Mouse (Mus musculus): ENCODE results near the gene Sft2d2. TPM values are rescaled to one million over a fixed set of nuclear protein-coding genes. Genes with fewer than 3 reads are reported as not detected.

The Sft2d2 gene
- polyA plus RNA-seq, 1 experiment from 2014 or later, result 6.3 TPM

DNA sequence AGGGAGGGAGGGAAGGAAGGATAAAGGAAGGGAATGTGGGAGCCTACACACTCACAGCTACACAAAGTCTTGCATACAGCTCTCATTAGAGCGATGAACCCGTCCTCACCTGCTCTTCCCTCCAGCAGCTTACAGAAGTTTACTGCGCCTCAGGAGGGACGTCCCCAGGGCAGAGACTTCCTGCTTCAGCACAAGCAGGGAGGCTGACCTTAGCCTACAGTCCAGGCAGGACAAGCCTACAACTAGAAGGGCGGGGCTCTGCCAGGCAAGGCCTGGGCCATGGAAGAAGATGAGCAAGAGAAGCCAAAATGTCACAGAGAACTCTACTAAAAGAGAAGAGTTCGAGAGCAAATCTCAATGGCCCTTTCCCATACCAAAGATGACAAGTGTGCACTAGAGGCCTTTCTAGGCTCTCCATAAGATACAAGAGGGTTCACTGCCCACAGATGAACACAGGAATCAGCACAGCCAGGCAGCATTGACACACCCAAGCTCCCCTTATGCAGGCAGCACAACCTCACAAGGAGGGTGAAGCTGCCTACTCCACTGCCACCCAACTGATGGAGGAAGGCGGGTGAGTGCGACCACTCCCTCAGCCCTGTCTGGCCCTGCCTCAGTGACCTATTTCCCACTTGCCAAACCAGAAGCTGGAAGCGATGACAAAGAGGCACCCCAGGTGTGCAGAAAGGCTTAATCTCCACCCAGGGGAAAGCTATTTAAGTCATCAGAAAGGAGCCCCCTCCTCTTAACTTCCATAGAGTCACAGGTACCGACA is 5.2 kb downstream of the Sft2d2 start:
- Histone ChIP-seq H3K4me1 (replicated peaks) (peaks cover 20% of the 10 kb centered on the region), H3K4me3 (replicated peaks) (no peak overlapping the region), H3K4me2 (replicated peaks) (no peak overlapping the region), H3K9ac (replicated peaks) (no peak overlapping the region), H3K9me3 (no peaks in the 10 kb centered on the region), H3K36me3 (no peaks in the 10 kb centered on the region), H3K27ac (no peak overlapping the region), H3K27me3 (peaks cover 8% of the 10 kb centered on the region)
- no peak for ATAC-seq
- 79% methylated on average over 10 of the region's 10 CpGs for WGBS

DNA sequence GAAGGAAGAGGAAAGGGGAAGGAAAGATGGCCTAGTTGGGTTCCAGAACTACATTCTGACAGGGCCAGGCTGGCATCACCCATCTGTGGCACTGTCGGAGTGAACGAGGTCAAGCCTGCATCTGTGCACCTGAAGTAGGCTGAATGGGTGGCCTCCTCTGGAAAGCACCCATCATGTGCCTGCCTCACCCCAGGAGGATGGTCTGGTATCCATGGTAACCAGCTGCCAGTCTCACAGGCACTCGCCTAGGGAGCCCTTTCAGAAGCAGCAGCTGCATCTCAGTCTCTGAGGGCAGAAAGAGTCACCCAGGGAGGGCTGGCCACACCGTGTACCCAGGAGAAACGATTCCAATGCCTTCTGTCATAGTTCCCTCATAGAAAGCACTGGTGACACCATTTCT is 6.9 kb downstream of the Sft2d2 start:
- H3K4me1 ChIP-seq (replicated peaks), result peaks cover 11% of the 10 kb centered on the region
- H3K9me3 ChIP-seq, result no peaks in the 10 kb centered on the region
- H3K36me3 ChIP-seq, result no peaks in the 10 kb centered on the region
- H3K4me2 ChIP-seq (replicated peaks), result no peak overlapping the region
- 39% methylated on average over 5 of the region's 5 CpGs for WGBS
- H3K27me3 ChIP-seq, result no peaks in the 10 kb centered on the region
- peak; percentile 60 for ATAC-seq
- H3K9ac ChIP-seq (replicated peaks), result no peak overlapping the region
- no peak overlapping the region for H3K4me3 ChIP-seq (replicated peaks)
- H3K27ac ChIP-seq, result no peak overlapping the region

DNA sequence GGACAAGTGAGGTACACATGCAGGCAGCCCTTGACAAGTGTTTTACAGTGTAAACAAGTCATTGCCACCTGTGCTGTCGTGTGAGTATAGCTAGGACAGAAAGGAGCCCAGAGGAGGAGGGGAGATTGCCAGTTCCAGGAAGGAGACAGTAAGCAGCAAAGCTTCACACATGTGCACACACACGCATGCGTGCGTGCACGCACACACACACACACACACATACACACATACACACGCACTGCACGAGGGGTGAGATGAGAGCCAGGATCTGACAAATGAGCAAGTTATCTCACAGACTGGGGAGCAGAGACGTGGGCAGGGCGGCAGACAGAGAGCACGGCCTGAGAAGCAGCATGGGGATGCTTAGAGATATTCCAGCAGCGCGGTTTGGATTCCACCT is 7.7 kb downstream of the Sft2d2 start:
- ATAC-seq, result peak; percentile 24
- H3K9me3 ChIP-seq, result no peaks in the 10 kb centered on the region
- no peaks in the 10 kb centered on the region for H3K36me3 ChIP-seq
- H3K4me3 ChIP-seq (replicated peaks), result no peak overlapping the region
- 80% methylated on average over 12 of the region's 12 CpGs for WGBS
- H3K4me1 ChIP-seq (replicated peaks), result peaks cover 11% of the 10 kb centered on the region
- H3K27ac ChIP-seq, result no peak overlapping the region
- H3K9ac ChIP-seq (replicated peaks), result no peak overlapping the region
- no peaks in the 10 kb centered on the region for H3K27me3 ChIP-seq
- no peak overlapping the region for H3K4me2 ChIP-seq (replicated peaks)

GRCm38 (mm10) chr1:165185116-165185515 is 9.1 kb downstream of the Sft2d2 start:
- no peaks in the 10 kb centered on the region for H3K9me3 ChIP-seq
- ATAC-seq, result no peak
- H3K4me3 ChIP-seq (replicated peaks), result no peak overlapping the region
- H3K27me3 ChIP-seq, result no peaks in the 10 kb centered on the region
- 72% methylated on average over 7 of the region's 7 CpGs for WGBS
- H3K9ac ChIP-seq (replicated peaks), result no peak overlapping the region
- peaks cover 11% of the 10 kb centered on the region for H3K4me1 ChIP-seq (replicated peaks)
- no peak overlapping the region for H3K4me2 ChIP-seq (replicated peaks)
- H3K27ac ChIP-seq, result no peak overlapping the region
- H3K36me3 ChIP-seq, result no peaks in the 10 kb centered on the region

- Histone ChIP-seq H3K4me3 (replicated peaks) (no peak overlapping the region), H3K27me3 (no peaks in the 10 kb centered on the region), H3K27ac (no peak overlapping the region), H3K4me1 (replicated peaks) (peaks cover 11% of the 10 kb centered on the region), H3K9ac (replicated peaks) (no peak overlapping the region), H3K9me3 (no peaks in the 10 kb centered on the region), H3K4me2 (replicated peaks) (no peak overlapping the region), H3K36me3 (no peaks in the 10 kb centered on the region)
- ATAC-seq, result no peak
- 89% methylated on average over 3 of the region's 3 CpGs for WGBS
Observed at GRCm38 (mm10) chr1:165184178-165184577, 10.1 kb downstream of the Sft2d2 start.

DNA sequence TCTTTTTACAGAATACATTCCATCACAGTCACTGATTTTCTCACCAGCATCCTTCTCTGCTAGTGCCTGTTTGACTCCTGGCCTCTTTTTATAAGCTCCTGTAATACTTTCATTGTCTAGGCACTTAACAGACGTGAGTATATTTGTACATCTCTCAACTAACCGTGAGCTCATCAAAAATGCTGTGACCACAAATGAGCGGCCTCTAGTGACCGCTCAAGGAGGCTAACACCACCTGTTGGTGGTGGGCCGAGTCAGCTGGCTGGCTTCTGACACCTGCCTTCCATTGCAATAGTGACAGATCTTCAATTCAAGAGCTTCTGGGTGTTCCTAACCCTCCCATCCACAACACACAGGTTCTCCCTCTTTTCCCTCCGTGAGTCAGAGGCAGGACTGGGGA is 10.8 kb downstream of the Sft2d2 start:
- H3K27ac ChIP-seq, result no peak overlapping the region
- no peaks in the 10 kb centered on the region for H3K9me3 ChIP-seq
- WGBS, result 76% methylated on average over 6 of the region's 6 CpGs
- H3K4me1 ChIP-seq (replicated peaks), result peaks cover 11% of the 10 kb centered on the region
- H3K4me2 ChIP-seq (replicated peaks), result no peak overlapping the region
- H3K36me3 ChIP-seq, result no peaks in the 10 kb centered on the region
- ATAC-seq, result no peak
- H3K27me3 ChIP-seq, result no peaks in the 10 kb centered on the region
- no peak overlapping the region for H3K4me3 ChIP-seq (replicated peaks)
- no peak overlapping the region for H3K9ac ChIP-seq (replicated peaks)

GRCm38 (mm10) chr1:165179321-165179720 is 14.9 kb downstream of the Sft2d2 start:
- H3K9me3 ChIP-seq, result no peaks in the 10 kb centered on the region
- no peaks in the 10 kb centered on the region for H3K27me3 ChIP-seq
- no peaks in the 10 kb centered on the region for H3K4me1 ChIP-seq (replicated peaks)
- H3K27ac ChIP-seq, result no peak overlapping the region
- no peaks in the 10 kb centered on the region for H3K36me3 ChIP-seq
- H3K9ac ChIP-seq (replicated peaks), result no peak overlapping the region
- no peak for ATAC-seq
- WGBS, result 90% methylated on average over 5 of the region's 5 CpGs
- no peak overlapping the region for H3K4me3 ChIP-seq (replicated peaks)
- no peak overlapping the region for H3K4me2 ChIP-seq (replicated peaks)

- H3K4me3 ChIP-seq (replicated peaks), result no peak overlapping the region
- no peaks in the 10 kb centered on the region for H3K36me3 ChIP-seq
- H3K27ac ChIP-seq, result no peak overlapping the region
- no peak for ATAC-seq
- H3K27me3 ChIP-seq, result no peaks in the 10 kb centered on the region
- no peaks in the 10 kb centered on the region for H3K4me1 ChIP-seq (replicated peaks)
- no peak overlapping the region for H3K4me2 ChIP-seq (replicated peaks)
- no peaks in the 10 kb centered on the region for H3K9me3 ChIP-seq
- H3K9ac ChIP-seq (replicated peaks), result no peak overlapping the region
- 81% methylated on average over 6 of the region's 6 CpGs for WGBS
Observed at GRCm38 (mm10) chr1:165178075-165178474, 16.2 kb downstream of the Sft2d2 start.

DNA sequence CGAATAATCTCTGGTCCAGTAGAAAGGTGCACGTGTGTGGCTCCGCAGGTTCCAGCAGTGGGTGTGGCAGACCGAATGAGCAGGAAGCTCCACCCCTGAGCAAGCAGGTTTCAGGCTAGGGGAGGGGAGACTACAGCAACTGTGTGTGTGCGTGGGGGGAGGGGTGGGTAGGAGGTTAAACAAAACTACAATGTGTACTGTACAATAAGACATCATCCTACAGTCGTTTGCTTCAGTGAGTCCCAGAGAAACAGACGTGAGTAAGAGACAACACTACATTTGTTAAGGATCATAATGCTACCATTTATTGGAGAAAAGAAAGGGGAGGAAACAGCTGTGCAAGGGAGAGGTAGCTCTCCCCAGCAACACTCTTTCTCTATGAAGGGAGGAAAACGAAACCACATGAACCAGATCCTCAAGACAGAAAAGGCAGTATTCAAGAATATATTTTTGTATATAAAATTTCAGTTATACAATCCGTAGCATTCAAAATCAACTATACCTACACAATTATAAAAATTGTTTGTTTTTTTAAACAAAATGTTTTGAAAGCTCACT is 20.1 kb downstream of the Sft2d2 start:
- WGBS, result 66% methylated on average over 8 of the region's 9 CpGs
- ATAC-seq, result no peak

GRCm38 (mm10) chr1:165171277-165171676 is 23.0 kb downstream of the Sft2d2 start:
- H3K4me1 ChIP-seq (replicated peaks), result no peaks in the 10 kb centered on the region
- no peak overlapping the region for H3K9ac ChIP-seq (replicated peaks)
- H3K27me3 ChIP-seq, result no peaks in the 10 kb centered on the region
- H3K36me3 ChIP-seq, result no peaks in the 10 kb centered on the region
- no peak overlapping the region for H3K27ac ChIP-seq
- WGBS, result 83% methylated on average over 8 of the region's 8 CpGs
- H3K9me3 ChIP-seq, result no peaks in the 10 kb centered on the region
- ATAC-seq, result no peak
- no peak overlapping the region for H3K4me3 ChIP-seq (replicated peaks)
- H3K4me2 ChIP-seq (replicated peaks), result no peak overlapping the region

More for the DNA sequence above, 20.1 kb downstream of the Sft2d2 start:
- no peaks in the 10 kb centered on the region for H3K9me3 ChIP-seq
- H3K4me1 ChIP-seq (replicated peaks), result no peaks in the 10 kb centered on the region
- no peak overlapping the region for H3K27ac ChIP-seq
- no peaks in the 10 kb centered on the region for H3K27me3 ChIP-seq
- no peak overlapping the region for H3K4me3 ChIP-seq (replicated peaks)
- no peaks in the 10 kb centered on the region for H3K36me3 ChIP-seq
- no peak overlapping the region for H3K9ac ChIP-seq (replicated peaks)
- H3K4me2 ChIP-seq (replicated peaks), result no peak overlapping the region

DNA sequence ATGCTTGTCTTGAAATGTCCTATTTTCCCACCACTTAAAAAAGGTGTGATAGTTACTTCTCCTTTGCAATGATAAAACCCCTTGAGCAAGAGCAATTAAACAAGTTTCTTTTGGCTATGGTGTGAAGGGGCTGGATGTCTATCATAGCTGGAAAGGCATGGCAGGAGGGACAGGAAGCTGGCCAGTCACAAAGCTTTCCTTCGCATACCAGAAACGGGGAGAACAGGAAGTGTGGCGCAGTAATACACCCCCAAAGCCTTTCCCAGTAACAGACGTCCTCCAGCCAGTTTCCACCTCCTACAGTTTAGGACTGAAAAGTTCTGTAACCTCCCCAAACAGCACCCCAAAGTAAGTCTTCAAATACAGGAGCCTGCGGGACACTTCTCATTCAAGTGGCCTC is 24.1 kb downstream of the Sft2d2 start:
- no peak for ATAC-seq
- no peak overlapping the region for H3K4me3 ChIP-seq (replicated peaks)
- no peaks in the 10 kb centered on the region for H3K9me3 ChIP-seq
- WGBS, result 79% methylated on average over 5 of the region's 5 CpGs
- no peaks in the 10 kb centered on the region for H3K27me3 ChIP-seq
- no peak overlapping the region for H3K4me2 ChIP-seq (replicated peaks)
- H3K36me3 ChIP-seq, result no peaks in the 10 kb centered on the region
- no peak overlapping the region for H3K27ac ChIP-seq
- H3K4me1 ChIP-seq (replicated peaks), result no peaks in the 10 kb centered on the region
- no peak overlapping the region for H3K9ac ChIP-seq (replicated peaks)

DNA sequence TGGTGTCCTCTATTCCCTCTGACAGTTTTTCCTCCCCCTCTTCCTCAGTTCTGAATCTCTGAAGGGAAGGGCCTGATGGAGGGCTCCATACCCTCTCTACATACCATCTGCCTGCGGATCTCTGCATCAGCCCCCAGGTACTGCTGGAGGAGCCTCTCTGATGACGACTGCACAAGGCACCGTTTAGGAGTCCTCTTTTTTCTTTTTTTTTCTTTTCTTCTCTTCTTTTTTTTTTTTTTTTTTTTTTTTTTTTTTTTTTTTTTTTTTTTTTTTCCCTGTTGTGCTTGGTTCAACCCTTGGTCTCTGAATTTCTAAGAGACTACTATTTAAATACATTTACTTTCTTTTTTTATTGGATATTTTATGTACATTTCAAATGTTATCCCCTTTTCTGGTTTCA is 24.8 kb downstream of the Sft2d2 start:
- H3K9ac ChIP-seq (replicated peaks), result no peak overlapping the region
- no peaks in the 10 kb centered on the region for H3K4me1 ChIP-seq (replicated peaks)
- no peaks in the 10 kb centered on the region for H3K27me3 ChIP-seq
- no peak for ATAC-seq
- no peaks in the 10 kb centered on the region for H3K9me3 ChIP-seq
- no peak overlapping the region for H3K4me2 ChIP-seq (replicated peaks)
- H3K27ac ChIP-seq, result no peak overlapping the region
- no peaks in the 10 kb centered on the region for H3K36me3 ChIP-seq
- WGBS, result 82% methylated on average over 3 of the region's 3 CpGs
- no peak overlapping the region for H3K4me3 ChIP-seq (replicated peaks)

GRCm38 (mm10) chr1:165164920-165165319 is 29.3 kb downstream of the Sft2d2 start:
- H3K9ac ChIP-seq (replicated peaks), result no peak overlapping the region
- H3K4me3 ChIP-seq (replicated peaks), result no peak overlapping the region
- no peaks in the 10 kb centered on the region for H3K9me3 ChIP-seq
- no peaks in the 10 kb centered on the region for H3K4me1 ChIP-seq (replicated peaks)
- no peak for ATAC-seq
- H3K4me2 ChIP-seq (replicated peaks), result no peak overlapping the region
- H3K27ac ChIP-seq, result no peak overlapping the region
- H3K27me3 ChIP-seq, result no peaks in the 10 kb centered on the region
- no peaks in the 10 kb centered on the region for H3K36me3 ChIP-seq
- 74% methylated on average over 6 of the region's 6 CpGs for WGBS

All from midbrain, embryonic 13.5 days (tissue).